Mouse (Mus musculus): ENCODE data around the gene Trpm5.

The Trpm5 gene

DNA sequence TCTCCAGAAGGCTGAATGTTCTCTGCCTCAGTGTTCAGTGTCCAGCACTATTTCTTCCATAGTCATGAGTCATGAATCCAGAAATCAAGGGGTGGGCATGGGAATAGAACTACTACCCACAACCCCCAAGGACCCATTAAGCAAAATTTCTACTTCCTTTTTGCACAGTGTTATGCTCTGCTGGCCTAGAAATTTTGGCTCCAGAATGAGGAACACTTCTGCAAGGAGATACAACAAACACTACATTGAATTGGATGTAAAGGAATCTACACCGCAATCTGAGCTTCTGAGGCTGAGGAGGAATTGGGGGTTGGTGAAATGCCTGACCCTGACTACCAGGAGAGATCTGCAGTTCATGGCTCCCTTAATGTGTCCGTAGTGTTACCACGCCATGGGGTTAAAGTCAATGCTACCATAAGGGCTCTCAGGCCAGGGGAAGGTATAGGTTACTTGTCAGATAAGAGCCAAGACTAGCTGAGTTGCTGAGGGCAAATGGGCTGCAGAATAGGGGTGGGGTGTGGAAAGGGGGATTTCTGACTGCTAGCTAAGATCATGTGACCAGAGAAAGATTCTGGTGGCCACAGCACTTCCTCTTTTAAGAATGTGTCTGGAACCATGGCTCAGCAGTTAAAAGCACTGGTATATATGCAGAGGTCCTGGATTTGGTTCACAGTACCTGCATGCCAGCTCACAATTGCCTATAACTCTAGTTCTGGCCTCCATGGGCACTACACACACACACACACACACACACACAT, 56.1 kb downstream of the Trpm5 start:
- no peak for DNase-seq (ENCODE audit: low read depth)

DNA sequence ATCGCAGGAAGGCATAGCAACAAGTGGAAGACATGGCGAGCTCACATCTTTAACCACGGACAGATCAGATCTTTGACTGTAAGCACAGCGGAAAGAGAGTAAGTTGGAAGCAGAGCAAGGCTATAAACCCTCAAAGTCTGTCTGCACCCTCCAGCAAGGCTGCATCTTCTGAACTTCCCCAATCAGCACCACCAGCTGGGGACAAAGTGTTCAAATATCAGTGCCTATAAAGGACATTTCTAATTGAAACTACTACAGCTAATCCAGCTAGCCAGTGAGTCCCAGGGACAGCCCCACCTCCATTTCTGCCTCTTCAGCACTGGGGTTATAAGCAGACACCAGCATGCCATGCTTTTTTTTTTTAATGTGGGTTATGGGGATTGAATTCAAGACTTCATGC, 57.1 kb downstream of the Trpm5 start:
- no peak for DNase-seq (ENCODE audit: low read depth)

DNA sequence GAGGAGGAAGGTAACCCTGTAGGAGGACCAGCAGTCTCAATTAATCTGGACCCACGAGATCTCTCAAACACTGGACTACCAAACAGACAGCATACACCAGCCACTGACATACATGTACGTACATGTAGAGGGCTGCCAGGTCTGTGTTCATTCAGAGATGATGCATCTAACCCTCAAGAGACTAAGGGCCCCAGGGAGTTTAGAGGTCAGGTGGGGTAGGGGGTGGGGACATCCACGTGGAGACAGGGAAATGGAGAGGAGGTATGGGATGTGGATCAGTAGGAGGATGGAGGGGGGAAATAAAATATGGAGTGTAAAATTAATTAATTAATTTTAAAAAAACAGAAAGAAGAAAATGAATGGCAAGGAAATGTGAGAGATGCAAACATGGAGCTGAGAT, 57.7 kb downstream of the Trpm5 start:
- no peak for DNase-seq (ENCODE audit: low read depth)

DNA sequence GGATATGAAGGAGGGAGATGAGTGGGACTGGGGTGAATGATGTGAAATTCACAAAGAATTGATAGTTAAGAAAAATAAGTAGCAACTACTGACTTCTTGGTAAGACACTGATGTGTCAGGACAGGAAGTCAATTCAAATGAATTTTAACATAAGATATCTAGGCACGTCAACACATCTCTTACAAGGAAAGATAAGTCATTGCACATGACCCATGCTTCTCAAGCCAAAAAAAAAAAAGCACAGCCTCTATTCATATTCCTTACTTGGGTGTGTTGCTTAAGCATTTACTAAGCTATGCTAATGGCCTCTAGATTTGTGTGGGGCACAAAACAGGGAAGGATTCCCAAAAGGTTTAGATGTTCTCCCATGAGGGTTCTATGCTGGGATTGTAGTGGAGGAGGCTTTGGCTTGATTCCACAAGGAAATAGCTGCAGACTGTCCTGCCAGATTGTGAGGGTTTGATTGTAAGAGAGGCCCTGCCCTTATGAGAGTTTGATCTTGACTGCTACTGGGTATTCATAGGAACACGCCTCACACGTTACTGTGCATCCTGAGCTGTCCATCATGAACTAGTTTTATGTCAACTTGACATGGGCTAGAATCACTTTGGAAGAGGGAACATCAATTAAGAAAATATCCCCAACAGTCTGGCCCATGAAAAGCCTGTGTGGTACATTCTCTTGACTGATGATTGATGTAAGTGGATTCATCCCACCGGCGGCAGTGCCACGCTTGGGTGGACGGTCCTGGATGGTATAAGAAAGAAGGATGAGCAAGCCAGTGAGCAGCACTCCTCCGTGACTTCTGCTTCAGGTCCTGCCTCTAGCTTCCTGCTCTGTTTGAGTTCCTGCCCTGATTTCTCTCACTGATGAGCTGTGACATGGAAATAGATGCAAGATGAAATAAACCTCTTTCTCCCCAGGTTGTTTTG, 59.7 kb downstream of the Trpm5 start:
- peak; percentile 62 for DNase-seq (ENCODE audit: low read depth)

DNA sequence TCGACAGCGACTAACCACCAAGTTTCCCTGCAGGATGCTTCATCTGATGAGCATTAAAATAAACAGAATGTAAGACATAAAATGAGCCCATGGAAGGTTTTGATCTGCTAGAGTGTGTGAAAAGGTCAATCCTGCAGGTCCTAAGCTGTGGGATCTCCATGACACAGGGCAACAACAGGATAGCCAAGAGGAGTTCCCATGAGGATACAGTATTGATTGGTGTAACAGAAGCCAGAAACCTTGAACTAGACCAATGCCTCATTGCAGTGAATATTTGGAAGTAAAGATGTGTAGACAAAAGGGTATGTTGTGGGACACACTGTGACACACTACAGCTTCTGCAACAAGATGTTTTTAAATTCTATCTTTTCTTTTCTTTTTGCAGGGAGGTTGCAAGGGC, 60.3 kb downstream of the Trpm5 start:
- no peak for DNase-seq (ENCODE audit: low read depth)

DNA sequence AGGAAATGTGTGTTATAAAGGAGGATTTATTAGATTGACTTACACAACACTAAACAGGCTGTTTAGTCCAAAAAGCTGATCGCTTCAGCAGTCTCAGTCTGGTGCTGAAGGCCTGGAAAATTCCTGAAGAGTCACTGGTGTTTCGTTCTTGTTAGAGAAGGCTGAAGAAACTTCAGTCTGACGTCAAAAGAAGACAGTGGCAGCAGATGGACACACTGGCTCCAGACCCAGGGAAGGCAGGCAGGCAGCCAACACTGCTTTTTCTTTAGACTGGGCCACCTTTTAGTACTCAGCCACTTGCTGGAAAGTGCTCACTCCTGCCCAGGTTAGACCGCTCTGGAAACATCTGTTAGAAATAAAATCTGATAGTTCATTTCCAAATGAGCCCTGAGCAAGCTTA, 60.9 kb downstream of the Trpm5 start:
- DNase-seq (ENCODE audit: low read depth), result no peak

DNA sequence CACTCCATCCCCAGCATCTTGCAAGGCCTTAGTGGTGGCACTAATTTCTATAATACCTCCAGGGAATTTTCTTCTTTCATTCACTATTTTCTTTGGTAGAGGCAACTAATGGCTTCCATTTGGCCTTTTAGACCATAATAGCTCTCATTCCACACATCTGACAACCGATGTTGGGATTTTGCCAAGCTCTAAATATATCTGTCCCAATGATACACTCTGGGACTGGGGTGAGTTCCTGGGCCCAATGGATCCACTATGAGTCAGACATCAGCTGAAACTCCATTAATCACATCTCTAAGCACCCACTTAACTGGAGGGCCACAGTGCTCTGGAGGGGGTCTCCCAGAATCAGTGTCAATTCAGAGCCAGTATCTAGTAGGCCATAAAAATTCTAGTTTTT, 62.6 kb downstream of the Trpm5 start:
- peak; percentile 83 for DNase-seq (ENCODE audit: low read depth)

DNA sequence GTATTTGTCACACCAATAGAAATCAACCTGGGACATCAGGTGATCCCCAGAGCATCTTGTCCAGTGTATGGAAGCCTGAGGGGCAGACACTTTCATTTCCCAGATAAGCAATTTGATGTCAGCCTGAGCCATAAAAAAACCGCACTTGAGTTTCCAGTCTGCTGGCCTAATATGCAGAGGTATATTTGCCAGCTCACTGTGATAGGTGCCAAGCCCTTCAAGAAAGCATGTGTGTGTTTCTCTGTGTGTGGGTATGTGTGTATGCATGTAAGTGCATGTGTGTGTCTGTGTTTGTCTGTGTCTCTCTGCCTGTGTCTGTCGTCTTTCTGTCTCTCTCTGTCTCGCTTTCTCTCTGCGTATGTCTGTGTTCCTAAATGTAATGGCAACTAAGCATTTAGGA, 67.2 kb downstream of the Trpm5 start:
- DNase-seq (ENCODE audit: low read depth), result no peak

DNA sequence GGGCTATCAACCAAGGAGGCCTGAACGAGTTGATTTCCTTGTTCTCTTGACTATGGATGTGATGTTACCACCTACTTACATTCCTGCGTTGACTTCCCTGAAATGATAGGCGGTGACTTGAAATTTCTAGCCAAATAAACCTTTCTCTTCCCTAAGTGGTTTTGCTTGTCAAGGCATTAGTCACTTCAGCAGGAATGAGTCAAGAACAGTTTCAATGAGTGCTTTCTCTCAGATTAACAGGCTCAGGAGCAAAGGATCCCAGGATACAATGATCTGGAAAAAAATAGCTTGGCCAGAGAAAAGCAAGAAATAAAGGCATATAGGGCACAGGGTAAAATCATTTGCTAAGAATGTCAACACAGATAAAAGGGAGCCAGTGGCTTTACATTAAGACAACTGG, 68.9 kb downstream of the Trpm5 start:
- peak; percentile 30 for DNase-seq (ENCODE audit: low read depth)

DNA sequence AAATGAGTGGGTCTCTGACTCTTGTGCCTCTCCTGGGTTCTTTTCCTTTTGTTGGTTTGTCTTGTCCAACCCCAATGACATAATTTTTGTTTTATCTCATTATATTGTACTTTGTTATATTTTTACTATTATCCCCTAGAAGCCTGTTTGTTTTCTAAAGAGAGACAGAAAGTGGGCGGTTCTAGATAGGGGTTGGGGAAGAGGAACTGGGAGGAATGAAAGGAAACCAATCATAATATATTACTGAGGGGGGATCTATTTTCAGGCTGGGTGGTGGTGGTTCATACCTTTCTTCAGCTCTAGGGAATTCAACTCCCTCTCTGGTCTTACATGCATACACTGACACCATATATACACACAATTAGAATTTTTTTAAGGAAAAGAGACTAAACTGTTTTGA, 70.1 kb downstream of the Trpm5 start:
- no peak for DNase-seq (ENCODE audit: low read depth)

DNA sequence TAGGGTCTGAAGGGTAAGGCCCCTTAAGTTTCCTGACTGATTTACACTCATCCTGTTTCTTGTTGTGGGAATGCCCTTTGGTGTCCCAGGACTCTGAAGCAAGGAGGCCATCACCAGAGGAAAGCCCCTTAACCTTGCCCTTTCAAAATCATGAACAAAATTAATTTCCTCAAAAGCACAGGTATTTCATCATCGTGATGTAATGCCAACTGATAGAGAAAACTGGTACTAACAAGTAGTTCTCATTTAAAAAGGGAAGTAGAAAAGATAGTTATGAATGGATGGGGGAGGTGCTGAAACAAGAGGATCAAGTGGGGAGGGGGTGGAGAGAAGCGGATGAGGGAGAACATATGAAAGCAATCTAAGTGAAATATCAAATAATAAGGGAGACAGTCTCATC, 70.9 kb downstream of the Trpm5 start:
- no peak for DNase-seq (ENCODE audit: low read depth)

DNA sequence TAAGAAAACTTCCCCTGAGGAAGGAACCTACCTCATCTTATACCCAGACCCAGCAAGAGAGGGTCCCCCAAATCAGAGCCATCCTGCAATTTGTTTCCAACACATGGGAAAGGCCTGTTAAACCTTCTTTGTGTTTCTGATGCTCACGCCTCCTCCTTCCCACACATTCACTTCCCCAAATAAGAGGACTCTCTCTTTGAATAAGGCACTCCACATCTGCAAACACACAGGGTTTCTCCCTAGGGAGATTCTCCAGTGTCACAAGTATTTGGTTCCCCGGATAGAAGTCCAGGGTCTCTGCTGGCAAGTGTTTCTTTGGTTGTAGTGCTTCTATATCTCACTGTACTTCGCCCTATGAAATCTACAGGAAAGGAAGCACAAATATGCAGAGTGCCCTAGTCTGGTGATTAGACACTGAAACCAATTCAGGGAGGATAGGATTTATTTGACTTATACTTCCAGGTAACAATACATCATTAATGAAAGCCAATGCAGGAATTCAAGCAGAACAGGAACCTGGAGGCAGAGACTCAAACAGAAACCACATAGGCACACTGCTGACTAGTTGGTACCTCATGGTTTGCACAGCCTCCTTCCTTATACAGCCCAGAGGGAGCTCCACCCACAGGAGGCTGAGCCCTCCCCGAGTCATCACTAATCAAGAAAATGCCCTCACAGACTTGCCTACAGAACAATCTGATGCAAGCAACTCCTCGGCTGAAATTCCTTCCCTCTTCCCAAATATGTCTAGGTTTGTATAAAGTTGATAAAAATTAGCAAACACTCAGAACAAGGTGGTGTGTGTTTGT, 72.9 kb downstream of the Trpm5 start:
- peak; percentile 77 for DNase-seq (ENCODE audit: low read depth)

DNA sequence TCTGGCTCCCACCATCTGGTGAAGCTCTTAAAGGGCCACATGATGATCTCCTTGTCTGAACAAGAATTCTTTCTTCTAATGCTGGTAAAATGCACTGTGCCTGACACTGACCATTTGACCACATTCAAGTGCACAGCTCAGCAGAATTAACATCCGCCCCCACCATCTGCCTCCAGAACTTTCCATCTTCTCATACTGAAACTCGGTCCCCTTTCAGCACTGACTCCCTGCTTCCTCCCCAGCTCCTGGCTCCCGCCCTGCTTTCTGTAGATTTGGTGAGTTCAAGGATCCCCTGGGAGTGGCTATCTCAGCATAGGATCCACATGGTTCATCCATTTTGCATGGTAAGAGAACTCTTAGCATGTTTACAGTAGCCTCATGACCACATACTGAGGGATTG, 73.7 kb downstream of the Trpm5 start:
- DNase-seq (ENCODE audit: low read depth), result no peak

DNA sequence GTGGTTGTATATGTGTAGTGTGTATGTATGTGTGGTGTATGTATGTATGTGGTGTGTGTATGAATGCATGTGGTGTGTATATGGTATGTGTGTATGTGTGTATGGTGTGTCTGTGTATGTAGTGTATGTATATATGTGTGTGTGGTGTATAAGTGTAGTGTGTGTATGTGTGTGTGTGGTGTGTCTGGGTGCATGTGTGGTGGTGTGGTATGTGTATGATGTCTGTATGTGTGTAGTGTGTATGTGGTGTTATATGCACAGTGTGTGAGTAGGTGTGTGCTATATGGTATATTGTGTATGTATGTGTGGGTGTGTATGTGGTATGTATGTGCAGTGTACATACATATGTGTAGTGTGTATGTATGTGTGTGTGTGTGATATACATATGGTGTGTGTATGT, 74.4 kb downstream of the Trpm5 start:
- no peak for DNase-seq (ENCODE audit: low read depth)

Data from NIH3T3 (cell line).